Mouse (Mus musculus) bone marrow, adult 2 months (tissue): ENCODE measurements around the gene Map2k3.

Source experiments
- CTCF ChIP-seq: fragments of 200-500 bp; IDR thresholded peaks from 2 replicates; pipeline ENCODE4 v1.5.1; 2011; ENCODE audit warnings: low read length, control low read depth; ENCODE audit not compliant: control insufficient read depth, insufficient read depth
- POLR2A ChIP-seq: fragments of 200-500 bp; IDR thresholded peaks from 2 replicates; pipeline ENCODE4 v1.6.1; 2011; ENCODE audit warnings: low read depth, mild to moderate bottlenecking, control low read depth, low read length, borderline replicate concordance; ENCODE audit not compliant: control insufficient read depth

- no peak for TF ChIP-seq POLR2A
- TF ChIP-seq CTCF, result peak; percentile 67
These were observed 22.0 kb downstream of the Map2k3 start for GRCm38 (mm10) chr11:60953803-60954202.
